8 mouse cellular contexts compared by ENCODE assay signal in genomic region chr11:102578341-102579118, GRCm38 (mm10). TPM values are rescaled to one million over a fixed set of nuclear protein-coding genes. Genes with fewer than 3 reads are reported as not detected.
DNase-seq lines count a peak whose midpoint lies in the region; ATAC-seq and TF ChIP-seq lines count a peak whose summit lies in the region.

No protein-coding gene starts in this region.

- no peak for TF ChIP-seq EP300 in MEL (IDR thresholded peaks at IDR 0.05; ENCODE audit: low read depth in 1 of 2, low read length in 2 of 2)

- H3K9me3 ChIP-seq in MEL (replicated peaks; ENCODE audit: insufficient read depth, low read length) = no peaks in the 10 kb centered on the region
- H3K9me3 ChIP-seq in forebrain, embryonic 13.5 days (replicated peaks) = no peaks in the 10 kb centered on the region

- ATAC-seq in forebrain, embryonic 13.5 days = peak; percentile 39

- no peak for TF ChIP-seq POLR2A in MEL (IDR thresholded peaks at IDR 0.05; ENCODE audit: control insufficient read depth in 1 of 2, insufficient read depth in 1 of 2, low read depth in 1 of 2, low read length in 2 of 2, poor library complexity in 1 of 2)

- peak; percentile 91 for TF ChIP-seq RAD21 in MEL (IDR thresholded peaks at IDR 0.05; ENCODE audit: low read depth, low read length)

- H3K79me2 ChIP-seq in MEL (ENCODE audit: control insufficient read depth, insufficient read depth, low read length, poor library complexity) = no peaks in the 10 kb centered on the region; the same call in 1 of the 2 replicates

- peaks cover 3% of the 10 kb centered on the region in 2 experiments; a peak in 2 of 4 replicates for H3K4me1 ChIP-seq in MEL (ENCODE audit: control insufficient read depth in 1 of 2, insufficient read depth in 2 of 2, low read length in 2 of 2)
- peaks cover 42% of the 10 kb centered on the region for H3K4me1 ChIP-seq in forebrain, embryonic 13.5 days

- no peak overlapping the region for H3K27ac ChIP-seq in MEL (ENCODE audit: control insufficient read depth, low read depth, low read length)
- peak overlapping the region; percentile 93 for H3K27ac ChIP-seq in forebrain, embryonic 13.5 days

- peaks cover 11 to 20% of the 10 kb centered on the region in 2 experiments for H3K27me3 ChIP-seq in MEL (ENCODE audit: control insufficient read depth in 1 of 2, insufficient read depth in 2 of 2, low read length in 2 of 2)
- H3K27me3 ChIP-seq in forebrain, embryonic 13.5 days = no peaks in the 10 kb centered on the region

- peak overlapping the region; percentile 52 for H3K4me2 ChIP-seq in forebrain, embryonic 13.5 days

- peak overlapping the region; percentile 54 to 59 for H3K4me3 ChIP-seq in MEL (ENCODE audit: control insufficient read depth in 1 of 2, insufficient read depth in 1 of 2, low read depth in 2 of 2, low read length in 2 of 2)
- peak overlapping the region; percentile 19 for H3K4me3 ChIP-seq in forebrain, embryonic 13.5 days

- TF ChIP-seq CTCF in MEL (IDR thresholded peaks at IDR 0.05 in 2 of 3, conservative IDR thresholded peaks at IDR 0.05 in 1 of 3; ENCODE audit: control insufficient read depth in 1 of 3, insufficient read depth in 1 of 3, low read depth in 2 of 3, low read length in 3 of 3, poor library complexity in 1 of 3, severe bottlenecking in 1 of 3) = peak; percentile 93 to 99 (median 98)

- H3K9ac ChIP-seq in MEL (ENCODE audit: control insufficient read depth, low read depth, low read length, poor library complexity, severe bottlenecking) = peak overlapping the region; percentile 55
- H3K9ac ChIP-seq in forebrain, embryonic 13.5 days = peak overlapping the region; percentile 34

- H3K36me3 ChIP-seq in MEL (ENCODE audit: control insufficient read depth in 1 of 2, insufficient read depth in 2 of 2, low read length in 2 of 2) = peaks cover 0 to 6% of the 10 kb centered on the region in 2 experiments; a peak in 2 of 4 replicates
- no peaks in the 10 kb centered on the region for H3K36me3 ChIP-seq in forebrain, embryonic 13.5 days (ENCODE audit: poor library complexity, severe bottlenecking)

- peak; percentile 93 for DNase-seq in MEL (ENCODE audit: low read depth, low spot score)
- peak; percentile 81 for DNase-seq in c-Kit-positive CD71-positive TER-119-positive erythroid progenitor cells, embryonic 14.5 days (ENCODE audit: low spot score)
- peak; percentile 85 to 88 for DNase-seq in heart, postnatal 36 days
- DNase-seq in layer of hippocampus, adult 8-10 months (ENCODE audit: low spot score in 2 of 2) = peak; percentile 29 to 44
- DNase-seq in lung, postnatal 14 days = peak; percentile 91
- peak; percentile 86 for DNase-seq in ovary, postnatal 36 days (ENCODE audit: low spot score)
- DNase-seq in thymus, postnatal 25 days = peak; percentile 75

- 5% methylated on average over 27 of the region's 27 CpGs for WGBS in forebrain, embryonic 13.5 days

- intact Hi-C loops in heart, postnatal 36 days (cut with DNase I) = loop anchor here (2.0 kb wide), 1 partner anchor 28 kb away; no protein-coding TSS in a partner anchor

TF ChIP-seq in MEL, 35 proteins besides CTCF, POLR2A, EP300 and RAD21:
- TF ChIP-seq E2F4 (IDR thresholded peaks at IDR 0.05; ENCODE audit: borderline replicate concordance, low read depth, low read length) = no peak
- TF ChIP-seq MXI1 (IDR thresholded peaks at IDR 0.05; ENCODE audit: low read depth, low read length) = peak; percentile 56; the same call in 1 of the 2 replicates
- TF ChIP-seq MAZ (IDR thresholded peaks at IDR 0.05; ENCODE audit: low read depth, low read length) = peak; percentile 77
- TF ChIP-seq CHD2 (IDR thresholded peaks at IDR 0.05; ENCODE audit: low read length) = no peak
- no peak for TF ChIP-seq ETS1 (IDR thresholded peaks at IDR 0.05; ENCODE audit: low read depth, low read length)
- TF ChIP-seq JUND (IDR thresholded peaks at IDR 0.05; ENCODE audit: low read depth, low read length) = no peak
- peak; percentile 82 for TF ChIP-seq SMC3 (IDR thresholded peaks at IDR 0.05; ENCODE audit: low read depth, low read length)
- peak; percentile 58; the same call in 1 of the 2 replicates for TF ChIP-seq SIN3A (IDR thresholded peaks at IDR 0.05; ENCODE audit: low read length)
- TF ChIP-seq UBTF (IDR thresholded peaks at IDR 0.05; ENCODE audit: borderline replicate concordance, insufficient read depth, low read depth, low read length) = no peak
- no peak for TF ChIP-seq MYC (IDR thresholded peaks at IDR 0.05; ENCODE audit: low read depth, low read length)
- no peak for TF ChIP-seq USF2 (IDR thresholded peaks at IDR 0.05; ENCODE audit: borderline replicate concordance in 1 of 2, insufficient read depth in 1 of 2, low read depth in 1 of 2, low read length in 2 of 2)
- TF ChIP-seq ZKSCAN1 (IDR thresholded peaks at IDR 0.05; ENCODE audit: low read depth, low read length) = no peak
- TF ChIP-seq GATA1 (IDR thresholded peaks at IDR 0.05; ENCODE audit: low read depth, low read length) = no peak
- TF ChIP-seq BHLHE40 (IDR thresholded peaks at IDR 0.05; ENCODE audit: borderline replicate concordance, low read depth, low read length) = no peak
- peak; percentile 73; the same call in 1 of the 2 replicates for TF ChIP-seq ZNF384 (IDR thresholded peaks at IDR 0.05; ENCODE audit: low read depth, low read length)
- no peak for TF ChIP-seq MAFK (IDR thresholded peaks at IDR 0.05; ENCODE audit: borderline replicate concordance, low read depth, low read length)
- TF ChIP-seq HCFC1 (IDR thresholded peaks at IDR 0.05; ENCODE audit: low read depth, low read length) = 0 out of 2 replicates have a peak, but pooled peaks have one; percentile 47
- TF ChIP-seq CHD1 (IDR thresholded peaks at IDR 0.05; ENCODE audit: low read depth, low read length) = no peak
- TF ChIP-seq NRF1 (IDR thresholded peaks at IDR 0.05; ENCODE audit: insufficient read depth, low read depth, low read length, poor library complexity, severe bottlenecking) = no peak
- peak; percentile 75 for TF ChIP-seq ZC3H11A (IDR thresholded peaks at IDR 0.05; ENCODE audit: low read depth, low read length)
- no peak for TF ChIP-seq GABPA (IDR thresholded peaks at IDR 0.05; ENCODE audit: low read depth, low read length)
- 0 out of 2 replicates have a peak, but pooled peaks have one; percentile 21 for TF ChIP-seq MAX (IDR thresholded peaks at IDR 0.05; ENCODE audit: low read length)
- peak; percentile 29; the same call in 1 of the 2 replicates for TF ChIP-seq TCF12 (IDR thresholded peaks at IDR 0.05; ENCODE audit: low read depth, low read length)
- TF ChIP-seq USF1 (IDR thresholded peaks at IDR 0.05; ENCODE audit: low read depth, low read length) = no peak
- TF ChIP-seq ELF1 (IDR thresholded peaks at IDR 0.05; ENCODE audit: low read depth, low read length) = no peak
- TF ChIP-seq POLR2AphosphoS5 (IDR thresholded peaks at IDR 0.05; ENCODE audit: borderline replicate concordance, low read depth, low read length) = no peak
- no peak for TF ChIP-seq RCOR1 (IDR thresholded peaks at IDR 0.05; ENCODE audit: low read depth, low read length)
- no peak for TF ChIP-seq MYB (IDR thresholded peaks at IDR 0.05; ENCODE audit: low read depth, low read length)
- no peak for TF ChIP-seq NELFE (IDR thresholded peaks at IDR 0.05; ENCODE audit: low read depth, low read length)

RNA-seq across cellular contexts. Expression of gene Gm11627, which starts 0.7 kb away (rescaled TPM):
- 0.33 and 0.35 TPM in 2 replicates for total RNA-seq in MEL (2012; rRNA removed)
- polyA plus RNA-seq in MEL (2012; ENCODE audit: insufficient read depth in 1 of 2, insufficient read length in 2 of 2, low read depth in 1 of 2, low replicate concordance in 2 of 2, missing spikeins in 1 of 2) = under 1 TPM in 1 of 2 experiments, not detected in 1; 0.13 TPM
- polyA plus RNA-seq in forebrain, embryonic 13.5 days (2015; fragmentation: Nextera tagmentation; extraction: Ambion mirVana) = 8.8 and 17.2 TPM in 2 replicates
- 1 to 10 TPM; 1.4 to 1.5 TPM for total RNA-seq in heart, postnatal 36 days (2021)
- 1 to 10 TPM in 3 of 4 experiments, under 1 TPM in 1; 0.93 to 2.8 (median 1.6) TPM for total RNA-seq in layer of hippocampus, adult 8-10 months (2022)

RNA-seq across cellular contexts. Expression of gene Gpatch8, which starts 22.3 kb away (rescaled TPM):
- 17.9 and 20.3 TPM in 2 replicates for total RNA-seq in MEL (2012; rRNA removed)
- polyA plus RNA-seq in MEL (2012; ENCODE audit: insufficient read depth in 1 of 2, insufficient read length in 2 of 2, low read depth in 1 of 2, low replicate concordance in 2 of 2, missing spikeins in 1 of 2) = 10 to 100 TPM; 25.8 to 29.7 TPM
- polyA plus RNA-seq in forebrain, embryonic 13.5 days (2015; fragmentation: Nextera tagmentation; extraction: Ambion mirVana) = 75.1 and 83.8 TPM in 2 replicates
- 10 to 100 TPM; 18.0 to 21.9 TPM for total RNA-seq in heart, postnatal 36 days (2021)
- total RNA-seq in layer of hippocampus, adult 8-10 months (2022) = 10 to 100 TPM; 49.2 to 66.6 (median 52.9) TPM

RNA-seq across cellular contexts. Expression of gene Fzd2, which starts 25.7 kb away (rescaled TPM):
- not detected in 2 replicates for total RNA-seq in MEL (2012; rRNA removed)
- polyA plus RNA-seq in MEL (2012; ENCODE audit: insufficient read depth in 1 of 2, insufficient read length in 2 of 2, low read depth in 1 of 2, low replicate concordance in 2 of 2, missing spikeins in 1 of 2) = not detected
- polyA plus RNA-seq in forebrain, embryonic 13.5 days (2015; fragmentation: Nextera tagmentation; extraction: Ambion mirVana) = 22.0 and 24.4 TPM in 2 replicates
- 1 to 10 TPM; 3.1 to 5.4 TPM for total RNA-seq in heart, postnatal 36 days (2021)
- total RNA-seq in layer of hippocampus, adult 8-10 months (2022) = 1 to 10 TPM; 5.9 to 7.3 (median 6.1) TPM

Comparison
In these comparisons a context has a peak if more than half of its experiments do, and no peak if none do; other contexts are left out.
1. DNase-seq: peak in every context shown above with its lines; median percentile 93 in MEL; 91 in lung, postnatal 14 days; 86 in heart, postnatal 36 days; 86 in ovary, postnatal 36 days; 81 in c-Kit-positive CD71-positive TER-119-positive erythroid progenitor cells, embryonic 14.5 days; 75 in thymus, postnatal 25 days; 36 in layer of hippocampus, adult 8-10 months.